Mouse (Mus musculus) right cerebral cortex, postnatal 10 days (tissue): ENCODE measurements around the gene Cyp2f2.

Experiments used
- DNase-seq, 2 experiments: peaks; one replicate each; pipeline ENCODE4 v3.0.0; 2021; ENCODE audit warnings: low spot score in 2 of 2

Gene Cyp2f2

GRCm38 (mm10) chr7:27119676-27120075 lies at the start of gene Cyp2f2:
Gene Cyp2f2 (plus strand): TSS chr7:27119909.
- no peak for DNase-seq

GRCm38 (mm10) chr7:27078641-27079040 lies 41.1 kb upstream of the Cyp2f2 start:
- DNase-seq = no peak

- DNase-seq = no peak
These were observed 38.1 kb upstream of the Cyp2f2 start for GRCm38 (mm10) chr7:27081625-27082024.

GRCm38 (mm10) chr7:27091039-27091438 lies 28.7 kb upstream of the Cyp2f2 start:
- DNase-seq = no peak

GRCm38 (mm10) chr7:27092038-27092703 lies 27.5 kb upstream of the Cyp2f2 start:
- no peak for DNase-seq

GRCm38 (mm10) chr7:27092882-27093281 lies 26.8 kb upstream of the Cyp2f2 start:
- DNase-seq = no peak

- DNase-seq = no peak
These were observed 14.8 kb upstream of the Cyp2f2 start for GRCm38 (mm10) chr7:27104882-27105281.

GRCm38 (mm10) chr7:27110327-27110726 lies 9.4 kb upstream of the Cyp2f2 start:
- no peak for DNase-seq

GRCm38 (mm10) chr7:27111038-27111437 lies 8.7 kb upstream of the Cyp2f2 start:
- DNase-seq = no peak

GRCm38 (mm10) chr7:27111987-27112386 lies 7.7 kb upstream of the Cyp2f2 start:
- DNase-seq = no peak

GRCm38 (mm10) chr7:27118033-27118511 lies 1.6 kb upstream of the Cyp2f2 start:
- no peak for DNase-seq

- DNase-seq = no peak
These were observed 4.7 kb downstream of the Cyp2f2 start for GRCm38 (mm10) chr7:27124305-27124832.

GRCm38 (mm10) chr7:27124969-27125368 lies 5.3 kb downstream of the Cyp2f2 start:
- no peak for DNase-seq

GRCm38 (mm10) chr7:27128162-27128561 lies 8.5 kb downstream of the Cyp2f2 start:
- peak; percentile 38 to 62 for DNase-seq

GRCm38 (mm10) chr7:27128946-27129345 lies 9.2 kb downstream of the Cyp2f2 start:
- no peak for DNase-seq

GRCm38 (mm10) chr7:27129811-27130210 lies 10.1 kb downstream of the Cyp2f2 start:
- DNase-seq = no peak

GRCm38 (mm10) chr7:27130521-27131370 lies 11.0 kb downstream of the Cyp2f2 start:
- DNase-seq = no peak

GRCm38 (mm10) chr7:27131387-27131786 lies 11.7 kb downstream of the Cyp2f2 start:
- no peak for DNase-seq

GRCm38 (mm10) chr7:27132588-27132987 lies 12.9 kb downstream of the Cyp2f2 start:
- peak; percentile 45 to 73 for DNase-seq

GRCm38 (mm10) chr7:27133156-27133555 lies 13.4 kb downstream of the Cyp2f2 start:
- DNase-seq = peak in 1 of 2 experiments; percentile 33

- DNase-seq = no peak
These were observed 14.0 kb downstream of the Cyp2f2 start for GRCm38 (mm10) chr7:27133757-27134156.

- DNase-seq = no peak
These were observed 16.8 kb downstream of the Cyp2f2 start for GRCm38 (mm10) chr7:27136410-27136996.
